Mouse (Mus musculus) G1E (cell line): ENCODE measurements around the gene Tor1b. TPM values are rescaled to one million over a fixed set of nuclear protein-coding genes. Genes with fewer than 3 reads are reported as not detected.
A peak's percentile ranks its signal among the peaks of the same experiment; 100 is the strongest.

ENCODE experiments used
- ATAC-seq: 2 replicates; pipeline ENCODE4 v1.8.0; 2016; ENCODE audit warnings: mild to moderate bottlenecking; ENCODE audit not compliant: insufficient number of reproducible peaks, poor library complexity, low FRiP score, severe bottlenecking; ENCODE audit errors: extremely low read depth
- DNase-seq: peaks from one replicate; pipeline ENCODE4 v3.0.0; 2012; ENCODE audit warnings: low spot score
- H3K27me3 ChIP-seq: 2 replicates; pipeline ENCODE4 v1.6.1; 2012; ENCODE audit warnings: mild to moderate bottlenecking, low read length, inconsistent platforms; ENCODE audit not compliant: insufficient read depth
- H3K36me3 ChIP-seq: replicated peaks from 2 replicates; pipeline ENCODE3; 2012; ENCODE audit warnings: mild to moderate bottlenecking, inconsistent platforms
- H3K4me1 ChIP-seq: 2 replicates; pipeline ENCODE4 v1.6.1; 2012; ENCODE audit warnings: low read depth, low read length, inconsistent platforms, mixed read lengths; ENCODE audit not compliant: insufficient read depth
- H3K4me3 ChIP-seq: 2 replicates; pipeline ENCODE4 v1.5.1; 2012; ENCODE audit warnings: low read depth, mild to moderate bottlenecking, inconsistent platforms, low read length, moderate library complexity, mixed read lengths
- H3K9me3 ChIP-seq: replicated peaks from 2 replicates; pipeline ENCODE4 v1.6.1; 2012; ENCODE audit warnings: inconsistent platforms
- CTCF ChIP-seq: IDR thresholded peaks from 2 replicates; pipeline ENCODE4 v1.5.1; 2012; ENCODE audit warnings: low read depth, low read length, inconsistent platforms, mixed read lengths
- GATA1 ChIP-seq: IDR thresholded peaks from 2 replicates; pipeline ENCODE4 v1.6.1; 2012; ENCODE audit warnings: borderline replicate concordance, low read length, inconsistent platforms, mixed read lengths
- GATA2 ChIP-seq: IDR thresholded peaks from 2 replicates; pipeline ENCODE4 v1.6.1; 2012; ENCODE audit warnings: low read depth, low read length, inconsistent platforms, borderline replicate concordance
- POLR2AphosphoS5 ChIP-seq: IDR thresholded peaks from 2 replicates; pipeline ENCODE4 v1.6.1; 2012; ENCODE audit warnings: low read depth, low read length, inconsistent platforms; ENCODE audit not compliant: insufficient replicate concordance
- TAL1 ChIP-seq: conservative IDR thresholded peaks from 2 replicates; pipeline ENCODE4 v1.6.1; 2012; ENCODE audit warnings: low read depth, low read length, inconsistent platforms, mixed read lengths
- polyA plus RNA-seq: library from polyadenylated mRNA; stranded (reverse); fragments of >175 nt; gene quantifications from 2 replicates; pipeline ENCODE4 v1.2.3, GENCODE M21; 2012
- total RNA-seq, 2 experiments: library from RNA; stranded (forward) in 1 of 2; stranded (reverse) in 1 of 2; fragments of 200-1000 nt in 1 of 2; fragments of >200 nt in 1 of 2; fragmentation: Nextera tagmentation in 1 of 2; gene quantifications; 2 replicates each; pipeline ENCODE4 v1.2.3; 2014 to 2017

The Tor1b gene
- total and polyA plus RNA-seq, 3 experiments = 12.5 to 34.0 (median 25.6) TPM

GRCm38 (mm10) chr2:30967352-30968327, 14.9 kb downstream of the Tor1b start, which contains the start of gene Tor1a:
Gene Tor1a, minus strand, starts transcription at chr2:30967933.
- H3K4me1 ChIP-seq = peaks cover 39% of the 10 kb centered on the region
- ATAC-seq (peak; percentile 73), DNase-seq (peak; percentile 80)
- no peak for TF ChIP-seq TAL1
- no peak for TF ChIP-seq GATA2
- no peak for TF ChIP-seq GATA1
- TF ChIP-seq POLR2AphosphoS5 = no peak
- TF ChIP-seq CTCF = no peak
- H3K4me3 ChIP-seq = peak within 1 kb of the TSS; percentile 99
- H3K36me3 ChIP-seq = peaks cover 62% of the 10 kb centered on the region
- no peaks in the 10 kb centered on the region for H3K27me3 ChIP-seq
- H3K9me3 ChIP-seq = no peaks in the 10 kb centered on the region

GRCm38 (mm10) chr2:30981790-30982513, 29.2 kb downstream of the Tor1b start, which contains the start of the genes BC005624 and Usp20:
Gene BC005624, minus strand, starts transcription at chr2:30982201.
Gene Usp20, plus strand, starts transcription at chr2:30982279.
- H3K9me3 ChIP-seq = no peaks in the 10 kb centered on the region
- no peaks in the 10 kb centered on the region for H3K27me3 ChIP-seq
- H3K4me3 ChIP-seq = peak within 1 kb of the TSS; percentile 87
- H3K36me3 ChIP-seq = peaks cover 53% of the 10 kb centered on the region
- DNase-seq = peak; percentile 95
- ATAC-seq = peak; percentile 95
- peaks cover 50% of the 10 kb centered on the region for H3K4me1 ChIP-seq
- TF ChIP-seq GATA1 = no peak
- no peak for TF ChIP-seq POLR2AphosphoS5
- TF ChIP-seq TAL1 = no peak
- no peak for TF ChIP-seq CTCF
- no peak for TF ChIP-seq GATA2

- Histone ChIP-seq H3K9me3 (no peaks in the 10 kb centered on the region), H3K4me3 (peak overlapping the region; percentile 87; the same call in 1 of the 2 replicates), H3K4me1 (peaks cover 47% of the 10 kb centered on the region), H3K27me3 (no peaks in the 10 kb centered on the region), H3K36me3 (peaks cover 50% of the 10 kb centered on the region)
- no peak for TF ChIP-seq CTCF
- TF ChIP-seq TAL1 = no peak
- TF ChIP-seq GATA1 = no peak
- TF ChIP-seq POLR2AphosphoS5 = no peak
- TF ChIP-seq GATA2 = no peak
- ATAC-seq = no peak
- no peak for DNase-seq
Observed at GRCm38 (mm10) chr2:30983024-30983423, 30.3 kb downstream of the Tor1b start.

- Histone ChIP-seq H3K4me3 (peak overlapping the region; percentile 62; the same call in 1 of the 2 replicates), H3K36me3 (peaks cover 39% of the 10 kb centered on the region), H3K9me3 (no peaks in the 10 kb centered on the region), H3K4me1 (peaks cover 42% of the 10 kb centered on the region), H3K27me3 (no peaks in the 10 kb centered on the region)
- ATAC-seq (no peak), DNase-seq (peak; percentile 54)
- no peak for TF ChIP-seq CTCF
- TF ChIP-seq GATA2 = no peak
- TF ChIP-seq GATA1 = no peak
- TF ChIP-seq POLR2AphosphoS5 = no peak
- no peak for TF ChIP-seq TAL1
Observed at GRCm38 (mm10) chr2:30985111-30986020, 32.6 kb downstream of the Tor1b start.

GRCm38 (mm10) chr2:30990221-30990620, 37.5 kb downstream of the Tor1b start:
- Histone ChIP-seq H3K27me3 (no peaks in the 10 kb centered on the region), H3K36me3 (peaks cover 34% of the 10 kb centered on the region), H3K4me1 (peaks cover 11% of the 10 kb centered on the region), H3K4me3 (no peak overlapping the region), H3K9me3 (no peaks in the 10 kb centered on the region)
- ATAC-seq = no peak
- TF ChIP-seq POLR2AphosphoS5 = no peak
- no peak for TF ChIP-seq TAL1
- no peak for TF ChIP-seq GATA2
- TF ChIP-seq GATA1 = no peak
- no peak for DNase-seq
